Mouse (Mus musculus) heart, adult 2 months (tissue): Measurements from ENCODE around the gene P2ry12.

ENCODE experiments used
- CTCF ChIP-seq: fragments of 200-600 bp; IDR thresholded peaks from 2 replicates; pipeline ENCODE4 v1.8.1; 2022; ENCODE audit warnings: antibody characterized with exemption, mild to moderate bottlenecking, moderate library complexity
- EP300 ChIP-seq: fragments of 200-500 bp; IDR thresholded peaks from 2 replicates; pipeline ENCODE4 v1.6.1; 2011; ENCODE audit warnings: low read depth, low read length, control low read depth; ENCODE audit not compliant: insufficient read depth

DNA sequence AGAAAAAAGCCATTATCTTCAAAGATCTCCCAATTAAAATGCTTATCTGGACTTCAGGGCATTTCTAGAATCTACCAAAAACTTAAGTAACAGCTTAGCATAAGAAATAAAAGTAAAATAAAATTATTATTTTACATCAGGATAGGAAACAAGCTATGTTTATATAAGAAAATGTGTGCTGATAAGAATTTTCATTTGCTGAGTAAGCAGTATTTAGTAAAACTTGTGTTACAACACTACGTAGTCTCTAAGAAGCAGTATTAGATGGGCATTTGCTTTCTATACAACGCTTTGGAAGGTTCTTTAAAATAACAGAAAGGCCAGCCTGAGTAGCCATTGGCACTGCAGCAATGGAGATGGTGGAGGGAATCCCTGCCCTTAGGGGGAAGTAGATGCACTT is 746 bp upstream of the P2ry12 start:
- TF ChIP-seq CTCF (no peak), EP300 (no peak)
